Mouse (Mus musculus) liver, embryonic 14.5 days (tissue): Measurements from ENCODE around the gene Ovol1. TPM values are rescaled to one million over a fixed set of nuclear protein-coding genes. Genes with fewer than 3 reads are reported as not detected.

Source experiments
- ATAC-seq: fragments of 200-750 bp; cut with Nextera tagmentation; 2 replicates; pipeline ENCODE4 v1.8.0; 2017; ENCODE audit warnings: moderate number of reproducible peaks, mild to moderate bottlenecking, moderate library complexity; ENCODE audit not compliant: insufficient read depth
- DNase-seq, 3 experiments: peaks; one replicate each; pipeline ENCODE4 v3.0.0-alpha.2; 2012 to 2013; ENCODE audit warnings: low read depth in 3 of 3, low spot score in 3 of 3
- H3K27ac ChIP-seq: fragments of 300-500 bp; sonication (generic); 2 replicates; pipeline ENCODE4 v1.5.1; 2014; ENCODE audit warnings: moderate library complexity, mild to moderate bottlenecking, control low read depth, inconsistent platforms
- H3K27me3 ChIP-seq: fragments of 300-500 bp; sonication (generic); 2 replicates; pipeline ENCODE4 v1.6.1; 2014; ENCODE audit warnings: mild to moderate bottlenecking, low read length, moderate library complexity; ENCODE audit not compliant: control insufficient read depth, insufficient read depth
- H3K36me3 ChIP-seq: fragments of 300-500 bp; sonication (generic); replicated peaks from 2 replicates; pipeline ENCODE4 v1.6.1; 2014; ENCODE audit warnings: low read depth; ENCODE audit not compliant: control insufficient read depth, insufficient read depth
- H3K4me1 ChIP-seq, 2 experiments: fragments of 200-500 bp in 1 of 2; fragments of 300-500 bp in 1 of 2; sonication (generic) in 1 of 2; replicated peaks; 2 replicates each; pipeline ENCODE4 v1.6.1; 2012 to 2014; ENCODE audit warnings: antibody characterized with exemption in 1 of 2, inconsistent platforms in 1 of 2, low read length in 1 of 2; ENCODE audit not compliant: control insufficient read depth in 2 of 2, insufficient read depth in 2 of 2
- H3K4me2 ChIP-seq: fragments of 300-500 bp; sonication (generic); 2 replicates; pipeline ENCODE4 v1.6.1; 2014; ENCODE audit warnings: low read depth, mild to moderate bottlenecking, control low read depth, moderate library complexity
- H3K4me3 ChIP-seq, 2 experiments: fragments of 200-500 bp in 1 of 2; fragments of 300-500 bp in 1 of 2; sonication (generic) in 1 of 2; 2 replicates each; pipeline ENCODE4 v1.5.1; 2012 to 2014; ENCODE audit warnings: low read depth in 2 of 2, low read length in 2 of 2, mild to moderate bottlenecking in 2 of 2, control low read depth in 1 of 2, inconsistent platforms in 1 of 2, moderate library complexity in 1 of 2; ENCODE audit not compliant: insufficient read depth in 1 of 2
- H3K9ac ChIP-seq: fragments of 300-500 bp; sonication (generic); replicated peaks from 2 replicates; pipeline ENCODE4 v1.6.1; 2014; ENCODE audit warnings: mild to moderate bottlenecking, control low read depth, moderate library complexity
- H3K9me3 ChIP-seq: fragments of 300-500 bp; sonication (generic); 2 replicates; pipeline ENCODE4 v1.6.1; 2016; ENCODE audit warnings: low read length, mixed read lengths; ENCODE audit not compliant: control insufficient read depth
- CTCF ChIP-seq: IDR thresholded peaks from 2 replicates; pipeline ENCODE4 v1.5.1; 2016; ENCODE audit warnings: antibody characterized with exemption, low read depth, control low read depth
- EP300 ChIP-seq: IDR thresholded peaks from 2 replicates; pipeline ENCODE4 v1.6.1; 2016; ENCODE audit warnings: antibody characterized with exemption, low read depth
- WGBS: fragments of 180-500 bp; shearing (Covaris S2); extraction: QIAGEN DNeasy Blood & Tissue Kit; methylation state at CpG from one replicate; pipeline ENCODE4 v1.1.7; 2014; ENCODE audit not compliant: insufficient replicate concordance; 5-methylcytosine and 5-hydroxymethylcytosine counted together
- polyA plus RNA-seq, 2 experiments: library from polyadenylated mRNA; depleted of rRNA in 1 of 2; stranded (reverse) in 1 of 2; unstranded in 1 of 2; fragments of >200 nt; fragmentation: Nextera tagmentation in 1 of 2; extraction: Ambion mirVana in 1 of 2; gene quantifications; 2 replicates each; pipeline versions ENCODE4 v1.2.1 to v1.2.3; 2012 to 2014

The Ovol1 gene
- polyA plus RNA-seq, 2 experiments: 0.01 TPM; not detected in 1

DNA sequence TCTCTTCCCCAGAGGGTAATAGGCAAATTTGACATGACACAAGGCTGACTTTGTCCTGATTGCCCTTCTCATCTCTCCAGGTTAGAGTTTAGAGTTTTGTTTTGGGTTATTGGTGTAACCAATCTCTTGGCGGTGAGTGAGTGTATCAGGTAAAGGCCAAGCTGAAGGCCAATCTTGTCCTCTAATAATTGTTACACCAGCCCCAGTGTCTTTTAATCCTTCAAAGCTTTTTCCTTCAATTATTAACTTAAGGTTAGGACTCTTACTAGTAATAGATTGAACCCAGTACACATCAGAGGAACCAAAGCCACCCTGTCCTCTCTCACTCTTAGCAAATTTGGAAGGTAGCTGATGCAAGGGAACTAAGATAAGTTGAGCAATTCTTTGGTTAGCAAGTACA lies 14.9 kb upstream of the Ovol1 start:
- TF ChIP-seq CTCF (no peak), EP300 (no peak)
- no peaks in the 10 kb centered on the region for H3K9me3 ChIP-seq
- ATAC-seq (no peak), DNase-seq (no peak)
- WGBS: 66% methylated on average over 1 of the region's 1 CpGs
- H3K36me3 ChIP-seq: no peaks in the 10 kb centered on the region
- no peak overlapping the region for H3K9ac ChIP-seq
- H3K4me1 ChIP-seq: no peaks in the 10 kb centered on the region
- no peak overlapping the region for H3K4me3 ChIP-seq
- no peak overlapping the region for H3K4me2 ChIP-seq
- no peak overlapping the region for H3K27ac ChIP-seq
- H3K27me3 ChIP-seq: no peaks in the 10 kb centered on the region

DNA sequence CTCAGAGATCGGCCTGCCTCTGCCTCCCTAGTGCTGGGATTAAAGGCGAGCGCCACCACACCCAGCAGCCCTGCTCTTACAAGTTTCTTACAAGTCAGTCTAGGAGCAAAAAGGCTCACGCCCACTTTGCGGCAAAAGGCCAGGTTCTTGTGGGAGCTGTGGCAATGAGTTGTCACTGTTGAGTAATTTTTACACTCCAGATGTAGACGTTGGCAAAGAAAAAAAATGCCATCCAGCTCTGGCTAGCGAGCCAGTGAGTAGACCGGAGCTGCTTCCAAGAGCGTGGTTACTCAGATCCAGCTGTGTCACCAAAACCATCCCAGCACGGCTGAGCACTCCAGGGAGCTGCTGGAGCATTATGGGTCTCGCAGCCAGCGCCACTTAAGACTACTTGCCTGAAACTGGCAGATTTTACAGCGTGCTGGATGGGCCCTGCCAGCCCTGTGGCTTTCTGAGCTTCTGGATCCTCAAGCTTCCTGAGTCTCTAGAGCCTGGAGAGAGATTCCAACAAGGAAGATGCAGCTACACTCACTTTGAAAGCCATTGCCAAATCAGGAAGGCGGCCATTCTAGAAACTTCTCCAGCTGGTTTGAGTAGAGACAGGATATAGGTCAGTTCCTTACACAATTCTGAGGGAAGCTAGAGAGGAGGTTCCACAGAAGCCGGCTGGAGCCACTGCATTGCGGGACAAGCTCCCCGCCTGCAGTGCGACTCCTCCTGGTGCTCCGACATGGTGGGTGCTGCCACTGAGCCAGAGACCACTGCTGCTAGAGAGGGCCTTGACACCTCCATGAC lies 12.1 kb upstream of the Ovol1 start:
- no peaks in the 10 kb centered on the region for H3K27me3 ChIP-seq
- no peaks in the 10 kb centered on the region for H3K36me3 ChIP-seq
- TF ChIP-seq EP300: no peak
- no peak for TF ChIP-seq CTCF
- ATAC-seq: no peak
- 0 out of 4 replicates have a peak, but pooled peaks cover 0 to 4% of the 10 kb centered on the region in 2 experiments for H3K4me1 ChIP-seq
- H3K4me3 ChIP-seq: no peak overlapping the region
- peak in 1 of 3 experiments; percentile 29 for DNase-seq
- H3K4me2 ChIP-seq: no peak overlapping the region
- WGBS: 63% methylated on average over 19 of the region's 19 CpGs
- no peak overlapping the region for H3K9ac ChIP-seq
- H3K9me3 ChIP-seq: no peaks in the 10 kb centered on the region
- H3K27ac ChIP-seq: no peak overlapping the region

DNA sequence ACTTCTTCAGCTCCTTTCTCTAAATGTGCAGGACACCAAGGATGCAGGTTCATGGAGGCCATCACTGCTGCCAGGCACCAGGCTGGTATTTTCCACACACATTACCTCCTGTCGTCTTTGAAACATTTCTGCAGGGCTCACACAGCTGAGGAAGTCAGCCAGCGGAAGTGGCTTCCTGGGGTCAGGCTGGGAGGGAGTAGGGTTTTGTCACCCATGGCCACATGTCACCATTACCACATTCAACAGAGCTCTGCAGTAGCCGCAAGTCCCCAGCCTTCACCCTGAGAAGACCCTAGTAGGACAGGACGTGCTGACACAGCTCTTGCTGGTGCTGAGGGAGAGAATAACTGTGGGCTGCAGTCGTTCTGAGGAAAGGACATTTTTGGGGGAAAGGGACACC lies 11.4 kb upstream of the Ovol1 start:
- H3K9me3 ChIP-seq: no peaks in the 10 kb centered on the region
- no peak overlapping the region for H3K9ac ChIP-seq
- peaks cover 3 to 8% of the 10 kb centered on the region in 2 experiments for H3K4me1 ChIP-seq
- H3K4me3 ChIP-seq: no peak overlapping the region
- no peaks in the 10 kb centered on the region for H3K27me3 ChIP-seq
- 37% methylated on average over 5 of the region's 5 CpGs for WGBS
- H3K4me2 ChIP-seq: no peak overlapping the region
- no peak overlapping the region for H3K27ac ChIP-seq
- ATAC-seq (no peak), DNase-seq (peak in 1 of 3 experiments; percentile 29)
- no peak for TF ChIP-seq CTCF
- no peak for TF ChIP-seq EP300
- no peaks in the 10 kb centered on the region for H3K36me3 ChIP-seq

DNA sequence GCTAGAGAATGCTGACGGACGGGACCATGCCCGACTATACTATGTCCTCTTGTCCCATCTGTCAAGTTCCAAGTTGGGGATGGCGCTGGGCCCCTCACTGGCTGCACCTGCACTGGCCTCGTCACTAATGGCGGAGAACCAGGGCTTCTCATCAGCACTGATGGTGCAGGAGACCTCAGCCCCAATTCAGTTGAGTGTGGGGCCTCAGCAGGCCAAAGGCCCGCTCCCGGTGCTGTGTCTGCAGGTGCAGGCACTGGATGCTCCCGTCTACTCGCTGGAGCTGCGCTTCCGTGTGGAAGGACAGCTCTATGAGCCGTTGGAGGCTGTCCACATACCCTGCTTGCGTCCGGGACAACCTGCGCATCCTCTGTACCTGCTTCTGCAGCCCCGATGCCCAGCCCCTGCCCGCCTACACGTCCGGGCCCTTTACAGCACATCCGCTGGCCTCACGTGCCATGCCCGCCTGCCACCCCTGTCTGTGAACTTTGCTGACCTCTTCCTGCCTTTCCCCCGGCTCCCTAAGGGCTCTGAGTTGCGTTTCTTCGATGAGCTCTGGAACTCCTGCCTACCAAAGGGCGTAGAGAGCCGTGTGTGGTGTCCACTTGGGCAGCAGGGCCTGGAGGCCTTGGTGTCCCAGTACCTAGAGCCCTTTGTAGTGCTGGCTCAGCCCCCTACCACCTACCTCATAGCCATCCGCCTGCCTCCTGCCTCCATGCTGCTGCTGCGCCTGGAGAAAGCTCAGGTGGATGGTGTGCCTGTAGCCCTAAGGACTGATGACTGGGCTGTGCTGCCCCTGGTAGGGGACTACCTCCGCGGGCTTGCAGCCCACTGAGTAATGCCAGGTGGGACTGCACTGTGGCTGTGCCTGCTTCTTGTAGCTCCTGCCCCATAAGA lies 10.2 kb upstream of the Ovol1 start:
- DNase-seq: no peak
- TF ChIP-seq CTCF (no peak), EP300 (no peak)
- H3K4me2 ChIP-seq: no peak overlapping the region

DNA sequence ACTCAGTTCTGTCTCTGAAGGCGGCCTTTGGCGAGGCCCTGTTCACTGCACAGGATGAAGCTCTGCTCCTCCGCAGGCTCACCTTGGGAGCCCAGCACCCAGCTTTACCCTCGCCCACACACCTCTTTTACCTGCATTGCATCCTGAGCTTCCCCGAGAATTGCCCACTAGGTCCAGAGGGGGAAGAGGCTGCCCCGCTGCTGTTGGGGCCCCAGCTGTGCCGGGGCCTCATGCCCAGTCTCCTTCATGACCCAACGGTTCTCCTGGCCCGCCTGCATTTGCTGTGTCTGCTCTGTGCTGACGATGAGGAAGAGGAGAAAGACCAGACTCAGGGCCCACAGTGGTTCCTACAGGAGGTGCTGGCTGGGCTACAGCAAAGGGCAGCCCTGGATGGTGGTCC lies 9.1 kb upstream of the Ovol1 start:
- WGBS: 70% methylated on average over 10 of the region's 10 CpGs
- DNase-seq (no peak), ATAC-seq (no peak)
- peak overlapping the region; percentile 93; the same call in 1 of the 2 replicates for H3K4me2 ChIP-seq
- H3K9ac ChIP-seq: no peak overlapping the region
- H3K9me3 ChIP-seq: no peaks in the 10 kb centered on the region
- H3K4me3 ChIP-seq: no peak overlapping the region
- H3K27ac ChIP-seq: no peak overlapping the region
- peaks cover 3 to 8% of the 10 kb centered on the region in 2 experiments for H3K4me1 ChIP-seq
- TF ChIP-seq EP300 (no peak), CTCF (no peak)
- H3K36me3 ChIP-seq: no peaks in the 10 kb centered on the region
- H3K27me3 ChIP-seq: no peaks in the 10 kb centered on the region; the same call in 1 of the 2 replicates

More for the DNA sequence above, 10.2 kb upstream of the Ovol1 start:
- Histone ChIP-seq H3K9ac (no peak overlapping the region), H3K9me3 (no peaks in the 10 kb centered on the region), H3K36me3 (no peaks in the 10 kb centered on the region), H3K4me3 (no peak overlapping the region), H3K27me3 (no peaks in the 10 kb centered on the region), H3K27ac (no peak overlapping the region), H3K4me1 (peaks cover 3 to 8% of the 10 kb centered on the region in 2 experiments)
- 81% methylated on average over 32 of the region's 32 CpGs for WGBS
- no peak for ATAC-seq
